Mouse (Mus musculus) liver, adult 2 months (tissue): ENCODE data around the gene Skap2. TPM values are rescaled to one million over a fixed set of nuclear protein-coding genes. Genes with fewer than 3 reads are reported as not detected.

Source experiments
- DNase-seq: peaks from one replicate; pipeline ENCODE4 v3.0.0-alpha.2; 2011; ENCODE audit warnings: low read depth, low spot score; ENCODE audit errors: extremely low read depth
- H3K27ac ChIP-seq: fragments of 200-500 bp; replicated peaks from 2 replicates; pipeline ENCODE4 v1.5.1; 2012; ENCODE audit warnings: low read depth, mild to moderate bottlenecking, control low read depth, inconsistent platforms, low read length; ENCODE audit not compliant: insufficient read depth
- H3K27me3 ChIP-seq: fragments of 200-500 bp; 2 replicates; pipeline ENCODE4 v1.6.1; 2012; ENCODE audit warnings: mild to moderate bottlenecking, moderate library complexity, low read length, inconsistent platforms; ENCODE audit not compliant: control insufficient read depth, insufficient read depth
- H3K36me3 ChIP-seq: fragments of 200-500 bp; 2 replicates; pipeline ENCODE4 v1.6.1; 2012; ENCODE audit warnings: low read length, inconsistent platforms; ENCODE audit not compliant: control insufficient read depth, insufficient read depth
- H3K4me1 ChIP-seq: fragments of 200-500 bp; 2 replicates; pipeline ENCODE4 v1.6.1; 2011; ENCODE audit warnings: low read length; ENCODE audit not compliant: control insufficient read depth, insufficient read depth
- H3K4me3 ChIP-seq: fragments of 200-500 bp; 2 replicates; pipeline ENCODE4 v1.5.1; 2011; ENCODE audit warnings: low read depth, mild to moderate bottlenecking, control low read depth, low read length, moderate library complexity; ENCODE audit not compliant: insufficient read depth
- H3K79me2 ChIP-seq: fragments of 200-500 bp; 2 replicates; pipeline ENCODE4 v1.6.1; 2012; ENCODE audit warnings: inconsistent platforms, mild to moderate bottlenecking, low read length, moderate library complexity; ENCODE audit not compliant: control insufficient read depth, insufficient read depth
- H3K9ac ChIP-seq: fragments of 200-500 bp; 2 replicates; pipeline ENCODE4 v1.6.1; 2012; ENCODE audit warnings: low read depth, mild to moderate bottlenecking, control low read depth, inconsistent platforms, low read length
- CTCF ChIP-seq: fragments of 200-500 bp; IDR thresholded peaks from 2 replicates; pipeline ENCODE4 v1.5.1; 2011; ENCODE audit warnings: low read depth, low read length, control low read depth
- POLR2A ChIP-seq: fragments of 200-500 bp; IDR thresholded peaks from 2 replicates; pipeline ENCODE4 v1.6.1; 2011; ENCODE audit warnings: low read length, control low read depth; ENCODE audit not compliant: insufficient read depth; ENCODE audit errors: extremely low read depth
- WGBS: fragments of 180-500 bp; shearing (Covaris S2); methylation state at CpG from one replicate; pipeline ENCODE4 v1.1.7; 2018; 5-methylcytosine and 5-hydroxymethylcytosine counted together
- polyA plus RNA-seq: library from polyadenylated mRNA; depleted of rRNA; stranded (reverse); fragments of >200 nt; gene quantifications from 2 replicates; pipeline ENCODE4 v1.2.3, GENCODE M21; 2012
- total RNA-seq: library from RNA; depleted of rRNA; stranded (reverse); fragments of >200 nt; gene quantifications from 2 replicates; pipeline ENCODE4 v1.2.3, GENCODE M21; 2014

Gene Skap2
- total and polyA plus RNA-seq, 2 experiments = 4.0 to 15.6 TPM

GRCm38 (mm10) chr6:51833362-51833761, 179.0 kb downstream of the Skap2 start:
- H3K27me3 ChIP-seq = no peaks in the 10 kb centered on the region
- no peak overlapping the region for H3K4me3 ChIP-seq
- H3K27ac ChIP-seq = no peak overlapping the region
- TF ChIP-seq POLR2A (no peak), CTCF (no peak)
- DNase-seq = no peak
- no peak overlapping the region for H3K9ac ChIP-seq
- H3K4me1 ChIP-seq = no peaks in the 10 kb centered on the region
- 88% methylated on average over 2 of the region's 2 CpGs for WGBS
- H3K36me3 ChIP-seq = no peaks in the 10 kb centered on the region
- H3K79me2 ChIP-seq = no peaks in the 10 kb centered on the region

- H3K9ac ChIP-seq = no peak overlapping the region
- H3K79me2 ChIP-seq = no peaks in the 10 kb centered on the region
- peak; percentile 59 for DNase-seq
- no peaks in the 10 kb centered on the region for H3K4me1 ChIP-seq
- no peak overlapping the region for H3K27ac ChIP-seq
- no peak overlapping the region for H3K4me3 ChIP-seq
- no peak for TF ChIP-seq POLR2A
- no peak for TF ChIP-seq CTCF
- 45% methylated on average over 4 of the region's 4 CpGs for WGBS
- H3K36me3 ChIP-seq = no peaks in the 10 kb centered on the region
- no peaks in the 10 kb centered on the region for H3K27me3 ChIP-seq
These were observed 186.7 kb downstream of the Skap2 start for GRCm38 (mm10) chr6:51825621-51826021.

GRCm38 (mm10) chr6:51824136-51824830, 188.1 kb downstream of the Skap2 start:
- no peak for DNase-seq

GRCm38 (mm10) chr6:51822049-51822448, 190.3 kb downstream of the Skap2 start:
- Histone ChIP-seq H3K4me3 (no peak overlapping the region), H3K36me3 (no peaks in the 10 kb centered on the region), H3K9ac (no peak overlapping the region), H3K4me1 (no peaks in the 10 kb centered on the region), H3K79me2 (no peaks in the 10 kb centered on the region), H3K27me3 (no peaks in the 10 kb centered on the region), H3K27ac (no peak overlapping the region)
- no peak for DNase-seq
- WGBS = 77% methylated on average over 4 of the region's 4 CpGs
- no peak for TF ChIP-seq POLR2A
- TF ChIP-seq CTCF = no peak

More at GRCm38 (mm10) chr6:51824136-51824830, 188.1 kb downstream of the Skap2 start:
- H3K9ac ChIP-seq = no peak overlapping the region
- H3K4me1 ChIP-seq = no peaks in the 10 kb centered on the region
- no peaks in the 10 kb centered on the region for H3K27me3 ChIP-seq
- TF ChIP-seq POLR2A = no peak
- no peak for TF ChIP-seq CTCF
- H3K36me3 ChIP-seq = no peaks in the 10 kb centered on the region
- H3K4me3 ChIP-seq = no peak overlapping the region
- H3K27ac ChIP-seq = no peak overlapping the region
- 86% methylated on average over 9 of the region's 9 CpGs for WGBS
- no peaks in the 10 kb centered on the region for H3K79me2 ChIP-seq

GRCm38 (mm10) chr6:51820853-51821252, 191.5 kb downstream of the Skap2 start:
- DNase-seq = no peak
- no peak overlapping the region for H3K4me3 ChIP-seq
- TF ChIP-seq CTCF (no peak), POLR2A (no peak)
- no peak overlapping the region for H3K9ac ChIP-seq
- no peaks in the 10 kb centered on the region for H3K27me3 ChIP-seq
- 66% methylated on average over 5 of the region's 5 CpGs for WGBS
- H3K4me1 ChIP-seq = no peaks in the 10 kb centered on the region
- no peaks in the 10 kb centered on the region for H3K36me3 ChIP-seq
- H3K27ac ChIP-seq = no peak overlapping the region
- H3K79me2 ChIP-seq = no peaks in the 10 kb centered on the region

- no peak overlapping the region for H3K4me3 ChIP-seq
- WGBS = 78% methylated on average over 6 of the region's 6 CpGs
- DNase-seq = no peak
- no peak overlapping the region for H3K9ac ChIP-seq
- TF ChIP-seq POLR2A (no peak), CTCF (no peak)
- no peaks in the 10 kb centered on the region for H3K79me2 ChIP-seq
- H3K27me3 ChIP-seq = no peaks in the 10 kb centered on the region
- no peaks in the 10 kb centered on the region for H3K36me3 ChIP-seq
- H3K27ac ChIP-seq = no peak overlapping the region
- H3K4me1 ChIP-seq = no peaks in the 10 kb centered on the region
These were observed 195.3 kb downstream of the Skap2 start for GRCm38 (mm10) chr6:51816892-51817621.
